Mouse (Mus musculus): ENCODE results near the gene Gpr179.

- TF ChIP-seq CTCF (IDR thresholded peaks at IDR 0.05; ENCODE audit: low read depth, low read length) (peak; percentile 49), POLR2A (IDR thresholded peaks at IDR 0.05; ENCODE audit: extremely low read depth, insufficient read depth, low read length) (no peak)
Measured at GRCm38 (mm10) chr11:97337363-97337762, 14.5 kb downstream of the Gpr179 start.
